Mouse (Mus musculus) lung, postnatal 0 days (tissue): ENCODE data around the gene Alox5ap.

ENCODE experiments used
- CTCF ChIP-seq: IDR thresholded peaks from 2 replicates; pipeline ENCODE4 v1.5.1; 2016; ENCODE audit warnings: antibody characterized with exemption, mild to moderate bottlenecking
- EP300 ChIP-seq: IDR thresholded peaks from 2 replicates; pipeline ENCODE4 v1.6.1; 2016; ENCODE audit warnings: antibody characterized with exemption, mild to moderate bottlenecking, control low read depth

GRCm38 (mm10) chr5:149267493-149267892, 2.9 kb downstream of the Alox5ap start:
- TF ChIP-seq CTCF, result no peak
- TF ChIP-seq EP300, result no peak
